Mouse (Mus musculus): ENCODE data around the gene Tas2r136.

Gene Tas2r136

GRCm38 (mm10) chr6:132778062-132778461 is at the start of gene Tas2r136:
TSS of gene Tas2r136 (minus strand) at chr6:132778162.
- DNase-seq, result no peak

GRCm38 (mm10) chr6:132802518-132802917 is 24.6 kb upstream of the Tas2r136 start, which contains the start of gene Tas2r117:
TSS of gene Tas2r117 (plus strand) at chr6:132802818.
- no peak for DNase-seq

GRCm38 (mm10) chr6:132795393-132795792 is 17.4 kb upstream of the Tas2r136 start:
- DNase-seq, result no peak

GRCm38 (mm10) chr6:132761831-132762230 is 16.1 kb downstream of the Tas2r136 start, which contains the start of gene Tas2r102:
TSS of gene Tas2r102 (plus strand) at chr6:132762131.
- DNase-seq, result no peak

- no peak for DNase-seq
These were observed 23.5 kb downstream of the Tas2r136 start, which contains the start of gene Tas2r124 for GRCm38 (mm10) chr6:132754430-132754829. TSS of gene Tas2r124 (plus strand) at chr6:132754730.

- DNase-seq, result no peak
These were observed 27.8 kb downstream of the Tas2r136 start for GRCm38 (mm10) chr6:132750206-132750605.

GRCm38 (mm10) chr6:132737935-132738334 is 40.0 kb downstream of the Tas2r136 start, which contains the start of gene Tas2r115:
TSS of gene Tas2r115 (minus strand) at chr6:132738035.
- DNase-seq, result no peak
